In the genomic region with DNA sequence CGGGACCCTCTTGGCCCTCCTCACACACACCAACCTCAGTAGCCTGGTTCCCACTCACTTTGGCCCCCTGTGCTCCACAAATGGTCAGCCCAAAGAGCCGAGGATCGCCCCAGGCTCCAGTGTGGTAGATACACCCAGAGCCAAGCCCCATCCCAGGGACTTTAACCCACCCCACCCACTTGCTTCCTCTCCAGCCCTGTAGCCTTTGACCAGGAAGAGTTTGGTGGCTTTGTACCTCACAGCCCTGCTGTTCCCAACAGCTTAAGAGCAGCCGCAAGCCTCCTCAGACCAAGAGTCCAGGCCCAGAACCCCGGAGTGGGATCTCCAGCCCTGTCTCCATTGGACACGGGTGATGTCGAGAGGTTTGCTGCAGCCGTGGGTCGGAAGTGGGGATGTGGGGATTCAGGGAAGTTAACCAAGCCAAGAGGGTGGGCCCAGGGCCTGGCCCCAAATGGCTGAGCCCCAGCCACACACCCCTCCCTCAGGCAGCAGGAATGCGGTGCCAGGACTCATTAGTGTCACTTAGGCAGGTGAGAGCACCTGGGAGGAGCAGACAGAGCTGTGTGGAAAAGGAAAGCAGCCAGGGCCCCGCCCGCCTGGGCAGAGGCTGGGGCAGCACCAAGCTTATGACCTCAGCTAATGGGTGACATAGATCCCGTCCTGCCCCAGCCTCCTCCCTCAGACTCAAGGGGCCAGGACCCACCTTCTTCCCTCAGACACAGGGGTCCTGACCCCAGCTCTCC, we compare ENCODE assay signal across 20 mouse cellular contexts. TPM values are rescaled to one million over a fixed set of nuclear protein-coding genes. Genes with fewer than 3 reads are reported as not detected.
DNase-seq lines count a peak whose midpoint lies in the region; ATAC-seq lines count a peak whose summit lies in the region.
"Had no signal": no experiment of that assay in that cellular context is flagged by ENCODE, and none has a peak within 500 bp of the region (broad histone marks: within the 10 kb centered on the region; RNA-seq: fewer than 3 reads in every experiment).

No protein-coding gene starts in this region.

- peak; percentile 83 for ATAC-seq in intestine, embryonic 15.5 days
- ATAC-seq in lung, embryonic 16.5 days (ENCODE audit: low read depth) = peak; percentile 65
- ATAC-seq in stomach, embryonic 15.5 days (ENCODE audit: insufficient read depth, low FRiP score, low read depth) = peak; percentile 27
- no peak for ATAC-seq in midbrain, embryonic 14.5 days (ENCODE audit: low FRiP score, low TSS enrichment)
- ATAC-seq: activated CD4-positive, CD25-positive, alpha-beta regulatory T cell, adult 4 months had no signal

- no peaks in the 10 kb centered on the region for H3K36me3 ChIP-seq in intestine, embryonic 15.5 days
- H3K36me3 ChIP-seq in lung, embryonic 16.5 days (ENCODE audit: control insufficient read depth, insufficient read depth, low read length) = no peaks in the 10 kb centered on the region
- H3K36me3 ChIP-seq in stomach, embryonic 15.5 days = no peaks in the 10 kb centered on the region
- no peaks in the 10 kb centered on the region for H3K36me3 ChIP-seq in hindbrain, embryonic 10.5 days
- H3K36me3 ChIP-seq in midbrain, embryonic 14.5 days (ENCODE audit: control insufficient read depth, insufficient read depth, low read length) = no peaks in the 10 kb centered on the region
- H3K36me3 ChIP-seq: limb, embryonic 10.5 days; neural tube, embryonic 13.5 days had no signal

- peaks cover 17% of the 10 kb centered on the region; the same call in 1 of the 2 replicates for H3K4me1 ChIP-seq in intestine, embryonic 15.5 days (replicated peaks)
- peaks cover 10% of the 10 kb centered on the region for H3K4me1 ChIP-seq in lung, embryonic 16.5 days (replicated peaks; ENCODE audit: control insufficient read depth, insufficient read depth, low read length)
- H3K4me1 ChIP-seq in stomach, embryonic 15.5 days = 0 out of 2 replicates have a peak, but pooled peaks cover 9% of the 10 kb centered on the region
- H3K4me1 ChIP-seq in hindbrain, embryonic 10.5 days (replicated peaks) = peaks cover 24% of the 10 kb centered on the region
- H3K4me1 ChIP-seq in midbrain, embryonic 14.5 days (ENCODE audit: control insufficient read depth, insufficient read depth, low read length) = peaks cover 5% of the 10 kb centered on the region; the same call in 1 of the 2 replicates

- peaks cover 13% of the 10 kb centered on the region for H3K27me3 ChIP-seq in intestine, embryonic 15.5 days (replicated peaks)
- peaks cover 7% of the 10 kb centered on the region for H3K27me3 ChIP-seq in lung, embryonic 16.5 days (ENCODE audit: control insufficient read depth, insufficient read depth, low read depth, low read length)
- peaks cover 6% of the 10 kb centered on the region; the same call in 1 of the 2 replicates for H3K27me3 ChIP-seq in stomach, embryonic 15.5 days (replicated peaks)
- peaks cover 59% of the 10 kb centered on the region for H3K27me3 ChIP-seq in hindbrain, embryonic 10.5 days (ENCODE audit: insufficient read depth, poor library complexity, severe bottlenecking)
- H3K27me3 ChIP-seq in midbrain, embryonic 14.5 days (ENCODE audit: control insufficient read depth, insufficient read depth, low read length) = no peaks in the 10 kb centered on the region

- H3K9ac ChIP-seq in intestine, embryonic 15.5 days = peak overlapping the region; percentile 55
- peak overlapping the region; percentile 60 for H3K9ac ChIP-seq in lung, embryonic 16.5 days (ENCODE audit: low read length)
- no peak overlapping the region for H3K9ac ChIP-seq in stomach, embryonic 15.5 days
- no peak overlapping the region for H3K9ac ChIP-seq in midbrain, embryonic 14.5 days (replicated peaks; ENCODE audit: low read length)
- H3K9ac ChIP-seq: liver, embryonic 14.5 days; neural tube, embryonic 13.5 days had no signal

- H3K9me3 ChIP-seq in intestine, embryonic 15.5 days = no peaks in the 10 kb centered on the region
- peaks cover 3% of the 10 kb centered on the region for H3K9me3 ChIP-seq in lung, embryonic 16.5 days (ENCODE audit: control insufficient read depth, low read length)
- H3K9me3 ChIP-seq in stomach, embryonic 15.5 days = no peaks in the 10 kb centered on the region
- no peaks in the 10 kb centered on the region for H3K9me3 ChIP-seq in hindbrain, embryonic 10.5 days
- no peaks in the 10 kb centered on the region for H3K9me3 ChIP-seq in midbrain, embryonic 14.5 days (ENCODE audit: control insufficient read depth, low read length)
- H3K9me3 ChIP-seq: limb, embryonic 10.5 days had no signal

- DNase-seq in kidney, adult 11 months = peak; percentile 44
- no peak for DNase-seq in kidney, postnatal 10 days
- no peak for DNase-seq in hindbrain, embryonic 10.5 days (ENCODE audit: low spot score)
- no peak for DNase-seq in layer of hippocampus, adult 9-11 months
- DNase-seq in midbrain, embryonic 14.5 days = no peak
- DNase-seq: adrenal gland, postnatal 36 days; cerebellum, postnatal 10 days; embryo, embryonic 11 days; layer of hippocampus, postnatal 36 days; right cerebral cortex, postnatal 4 days; thymus, postnatal 14 days had no signal

- 58% methylated on average over 13 of the region's 13 CpGs for WGBS in intestine, embryonic 15.5 days
- 43% methylated on average over 13 of the region's 13 CpGs for WGBS in lung, embryonic 16.5 days
- WGBS in stomach, embryonic 15.5 days = 57% methylated on average over 13 of the region's 13 CpGs
- WGBS in hindbrain, embryonic 10.5 days = 68% methylated on average over 13 of the region's 13 CpGs
- 75% methylated on average over 13 of the region's 13 CpGs for WGBS in midbrain, embryonic 14.5 days

- H3K4me3 ChIP-seq in intestine, embryonic 15.5 days (replicated peaks) = peak overlapping the region; percentile 38
- H3K4me3 ChIP-seq in lung, embryonic 16.5 days (ENCODE audit: low read length) = peak overlapping the region; percentile 44
- H3K4me3 ChIP-seq in stomach, embryonic 15.5 days (replicated peaks) = peak overlapping the region; percentile 27
- H3K4me3 ChIP-seq in hindbrain, embryonic 10.5 days = no peak overlapping the region
- no peak overlapping the region for H3K4me3 ChIP-seq in midbrain, embryonic 14.5 days (replicated peaks; ENCODE audit: low read depth, low read length)
- H3K4me3 ChIP-seq: neural tube, embryonic 13.5 days had no signal

- H3K4me2 ChIP-seq in intestine, embryonic 15.5 days (replicated peaks) = peak overlapping the region; percentile 51
- peak overlapping the region; percentile 53 for H3K4me2 ChIP-seq in lung, embryonic 16.5 days (ENCODE audit: low read depth, low read length)
- H3K4me2 ChIP-seq in stomach, embryonic 15.5 days = peak overlapping the region; percentile 36
- H3K4me2 ChIP-seq in midbrain, embryonic 14.5 days (ENCODE audit: low read length) = no peak overlapping the region
- H3K4me2 ChIP-seq: neural tube, embryonic 13.5 days had no signal

- peak overlapping the region; percentile 97 for H3K27ac ChIP-seq in intestine, embryonic 15.5 days
- H3K27ac ChIP-seq in lung, embryonic 16.5 days (ENCODE audit: low read length) = peak overlapping the region; percentile 93
- peak overlapping the region; percentile 77; the same call in 1 of the 2 replicates for H3K27ac ChIP-seq in stomach, embryonic 15.5 days
- no peak overlapping the region for H3K27ac ChIP-seq in hindbrain, embryonic 10.5 days
- H3K27ac ChIP-seq in midbrain, embryonic 14.5 days (replicated peaks; ENCODE audit: low read depth, low read length) = no peak overlapping the region
- H3K27ac ChIP-seq: limb, embryonic 10.5 days; liver, embryonic 14.5 days; neural tube, embryonic 13.5 days had no signal

RNA-seq across cellular contexts. Expression of gene Myh14, which starts 2.5 kb away (rescaled TPM):
- 68.4 and 74.3 TPM in 2 replicates for polyA plus RNA-seq in intestine, embryonic 15.5 days (2015; fragmentation: Nextera tagmentation; extraction: Ambion mirVana)
- polyA plus RNA-seq in lung, embryonic 16.5 days (2015; fragmentation: Nextera tagmentation; extraction: Ambion mirVana) = 38.8 and 39.4 TPM in 2 replicates
- polyA plus RNA-seq in stomach, embryonic 15.5 days (2015; fragmentation: Nextera tagmentation; extraction: Ambion mirVana) = 29.0 and 32.7 TPM in 2 replicates
- 1.5 and 2.4 TPM in 2 replicates for polyA plus RNA-seq in hindbrain, embryonic 10.5 days (2016; fragmentation: Nextera tagmentation; extraction: Ambion mirVana)
- polyA plus RNA-seq in midbrain, embryonic 14.5 days (2014; fragmentation: Nextera tagmentation; extraction: Ambion mirVana) = 2.5 and 2.7 TPM in 2 replicates

RNA-seq across cellular contexts. Expression of gene Izumo2, which starts 40.4 kb away (rescaled TPM):
- polyA plus RNA-seq in intestine, embryonic 15.5 days (2015; fragmentation: Nextera tagmentation; extraction: Ambion mirVana) = not detected in 2 replicates
- not detected in 2 replicates for polyA plus RNA-seq in lung, embryonic 16.5 days (2015; fragmentation: Nextera tagmentation; extraction: Ambion mirVana)
- not detected in 2 replicates for polyA plus RNA-seq in stomach, embryonic 15.5 days (2015; fragmentation: Nextera tagmentation; extraction: Ambion mirVana)
- polyA plus RNA-seq in hindbrain, embryonic 10.5 days (2016; fragmentation: Nextera tagmentation; extraction: Ambion mirVana) = not detected in 2 replicates
- polyA plus RNA-seq in midbrain, embryonic 14.5 days (2014; fragmentation: Nextera tagmentation; extraction: Ambion mirVana) = not detected in 2 replicates
- polyA plus RNA-seq: activated CD4-positive, CD25-positive, alpha-beta regulatory T cell, adult 4 months; heart, embryonic 14.5 days; hindbrain, embryonic 11.5 days; limb, embryonic 10.5 days; liver, embryonic 14.5 days; neural tube, embryonic 13.5 days had no signal

Comparison
In these comparisons a context has a peak if more than half of its experiments do, and no peak if none do; other contexts are left out.
1. H3K27ac ChIP-seq: peak in intestine, embryonic 15.5 days (single experiment), lung, embryonic 16.5 days (single experiment) and stomach, embryonic 15.5 days (single experiment); none in hindbrain, embryonic 10.5 days (single experiment) and midbrain, embryonic 14.5 days (single experiment).
2. H3K4me3 ChIP-seq: peak in intestine, embryonic 15.5 days (single experiment), lung, embryonic 16.5 days (single experiment) and stomach, embryonic 15.5 days (single experiment); none in hindbrain, embryonic 10.5 days (single experiment) and midbrain, embryonic 14.5 days (single experiment).
3. H3K9ac ChIP-seq: peak in intestine, embryonic 15.5 days (single experiment) and lung, embryonic 16.5 days (single experiment); none in stomach, embryonic 15.5 days (single experiment) and midbrain, embryonic 14.5 days (single experiment).